Mouse (Mus musculus) limb, embryonic 13.5 days (tissue): ENCODE data around the gene Cyfip1. TPM values are rescaled to one million over a fixed set of nuclear protein-coding genes. Genes with fewer than 3 reads are reported as not detected.
A peak's percentile ranks its signal among the peaks of the same experiment; 100 is the strongest.

ENCODE experiments used
- ATAC-seq: fragments of 200-750 bp; cut with Nextera tagmentation; 2 replicates; pipeline ENCODE4 v1.8.0; 2017; ENCODE audit warnings: low read depth, moderate number of reproducible peaks, moderate TSS enrichment; ENCODE audit not compliant: low FRiP score
- H3K27ac ChIP-seq: fragments of 300-500 bp; sonication (generic); 2 replicates; pipeline ENCODE4 v1.5.1; 2015; ENCODE audit warnings: inconsistent platforms, mild to moderate bottlenecking, moderate library complexity
- H3K27me3 ChIP-seq: fragments of 300-500 bp; sonication (generic); 2 replicates; pipeline ENCODE4 v1.6.1; 2015; ENCODE audit warnings: mild to moderate bottlenecking, inconsistent platforms
- H3K36me3 ChIP-seq: fragments of 300-500 bp; sonication (generic); 2 replicates; pipeline ENCODE4 v1.6.1; 2015; ENCODE audit warnings: inconsistent platforms, mild to moderate bottlenecking, moderate library complexity
- H3K4me1 ChIP-seq: fragments of 300-500 bp; sonication (generic); 2 replicates; pipeline ENCODE4 v1.6.1; 2015; ENCODE audit warnings: inconsistent platforms
- H3K4me2 ChIP-seq: fragments of 300-500 bp; sonication (generic); replicated peaks from 2 replicates; pipeline ENCODE4 v1.6.1; 2015; ENCODE audit warnings: inconsistent platforms, mild to moderate bottlenecking, moderate library complexity
- H3K4me3 ChIP-seq: fragments of 300-500 bp; sonication (generic); 2 replicates; pipeline ENCODE4 v1.5.1; 2015; ENCODE audit warnings: moderate library complexity, mild to moderate bottlenecking, inconsistent platforms
- H3K9ac ChIP-seq: fragments of 300-500 bp; sonication (generic); 2 replicates; pipeline ENCODE4 v1.6.1; 2015; ENCODE audit warnings: mild to moderate bottlenecking, inconsistent platforms
- H3K9me3 ChIP-seq: fragments of 300-500 bp; sonication (generic); 2 replicates; pipeline ENCODE4 v1.6.1; 2016; ENCODE audit warnings: inconsistent platforms
- WGBS: fragments of 180-500 bp; shearing (Covaris S2); methylation state at CpG from one replicate; pipeline ENCODE4 v1.1.7; 2015; 5-methylcytosine and 5-hydroxymethylcytosine counted together
- polyA plus RNA-seq: library from polyadenylated mRNA; unstranded; fragments of >200 nt; fragmentation: Nextera tagmentation; extraction: Ambion mirVana; gene quantifications from 2 replicates; pipeline ENCODE4 v1.2.1, GENCODE M21; 2015

Gene Cyfip1
- polyA plus RNA-seq, 1 experiment from 2014 or later, result 127 TPM

DNA sequence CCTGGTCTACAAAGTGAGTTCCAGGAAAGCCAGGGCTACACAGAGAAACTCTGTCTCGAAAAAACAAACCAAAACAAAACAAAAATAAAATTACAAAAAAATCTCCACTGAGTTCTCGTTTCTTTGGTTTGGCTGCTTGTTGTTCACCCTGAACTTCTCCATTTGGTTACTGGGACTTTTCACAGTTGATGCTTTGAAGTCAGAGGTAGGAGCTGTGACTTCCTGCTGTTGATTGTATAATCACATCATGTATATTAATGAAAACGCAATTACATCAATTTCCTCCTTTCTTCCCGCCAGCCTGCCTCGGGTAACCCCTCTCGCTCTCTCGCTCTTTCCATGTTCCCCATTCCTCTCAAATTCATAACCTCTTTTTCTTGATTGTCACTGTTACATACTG lies 26.7 kb downstream of the Cyfip1 start:
- no peak overlapping the region for H3K4me3 ChIP-seq
- peaks cover 14% of the 10 kb centered on the region for H3K36me3 ChIP-seq
- 87% methylated on average over 7 of the region's 7 CpGs for WGBS
- no peak for ATAC-seq
- H3K27ac ChIP-seq, result no peak overlapping the region
- H3K4me1 ChIP-seq, result peaks cover 19% of the 10 kb centered on the region; the same call in 1 of the 2 replicates
- H3K4me2 ChIP-seq, result no peak overlapping the region
- H3K27me3 ChIP-seq, result no peaks in the 10 kb centered on the region
- H3K9me3 ChIP-seq, result no peaks in the 10 kb centered on the region
- no peak overlapping the region for H3K9ac ChIP-seq

GRCm38 (mm10) chr7:55869220-55869619 lies 27.7 kb downstream of the Cyfip1 start:
- H3K4me1 ChIP-seq, result peaks cover 19% of the 10 kb centered on the region; the same call in 1 of the 2 replicates
- no peak overlapping the region for H3K9ac ChIP-seq
- H3K27ac ChIP-seq, result no peak overlapping the region
- H3K9me3 ChIP-seq, result no peaks in the 10 kb centered on the region
- no peak overlapping the region for H3K4me2 ChIP-seq
- no peak; the same call in 1 of the 2 replicates for ATAC-seq
- H3K4me3 ChIP-seq, result no peak overlapping the region
- peaks cover 19% of the 10 kb centered on the region for H3K36me3 ChIP-seq
- WGBS, result 51% methylated on average over 3 of the region's 3 CpGs
- no peaks in the 10 kb centered on the region for H3K27me3 ChIP-seq

DNA sequence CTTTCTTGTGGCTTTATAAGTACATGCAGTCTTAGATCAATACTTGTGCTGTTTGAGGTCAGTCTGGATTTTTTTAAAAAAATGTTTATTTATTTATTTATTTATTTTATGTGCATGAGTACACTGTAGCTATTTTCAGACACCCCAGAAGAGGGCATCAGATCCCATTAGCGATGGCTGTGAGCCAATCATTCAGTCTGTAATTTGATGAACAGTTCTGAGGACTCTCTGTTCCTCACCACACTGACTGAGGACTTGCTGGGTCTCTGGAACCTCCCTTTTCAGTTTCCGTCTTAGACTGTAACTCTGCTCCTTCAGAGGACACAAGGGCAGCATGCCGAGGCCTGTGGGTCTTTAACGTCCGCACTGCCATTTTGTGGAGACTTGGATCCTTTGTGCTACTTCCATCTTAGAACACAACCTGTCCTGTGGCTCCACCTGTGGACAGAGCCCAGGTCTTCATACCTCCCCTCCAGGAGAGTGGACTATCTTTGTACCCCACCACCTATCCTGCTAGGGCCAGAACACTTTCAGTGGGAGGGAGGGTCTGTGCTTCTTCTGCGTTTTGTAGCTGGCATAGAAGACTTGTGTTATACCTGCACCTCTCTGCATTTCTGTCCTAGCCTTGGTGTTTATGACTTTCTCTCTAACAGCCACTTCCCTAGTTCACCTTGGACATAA lies 28.9 kb downstream of the Cyfip1 start:
- 83% methylated on average over 6 of the region's 6 CpGs for WGBS
- Histone ChIP-seq H3K36me3 (peaks cover 31% of the 10 kb centered on the region), H3K9me3 (no peaks in the 10 kb centered on the region), H3K4me3 (no peak overlapping the region), H3K4me2 (no peak overlapping the region), H3K4me1 (peaks cover 19% of the 10 kb centered on the region; the same call in 1 of the 2 replicates), H3K9ac (no peak overlapping the region), H3K27ac (no peak overlapping the region), H3K27me3 (no peaks in the 10 kb centered on the region)
- no peak for ATAC-seq

- no peaks in the 10 kb centered on the region for H3K9me3 ChIP-seq
- peaks cover 19% of the 10 kb centered on the region; the same call in 1 of the 2 replicates for H3K4me1 ChIP-seq
- H3K36me3 ChIP-seq, result peaks cover 41% of the 10 kb centered on the region
- H3K27me3 ChIP-seq, result no peaks in the 10 kb centered on the region
- H3K9ac ChIP-seq, result no peak overlapping the region
- no peak overlapping the region for H3K27ac ChIP-seq
- no peak overlapping the region for H3K4me2 ChIP-seq
- WGBS, result 88% methylated on average over 5 of the region's 5 CpGs
- no peak overlapping the region for H3K4me3 ChIP-seq
- no peak for ATAC-seq
These were observed 29.9 kb downstream of the Cyfip1 start for GRCm38 (mm10) chr7:55871476-55871875.

DNA sequence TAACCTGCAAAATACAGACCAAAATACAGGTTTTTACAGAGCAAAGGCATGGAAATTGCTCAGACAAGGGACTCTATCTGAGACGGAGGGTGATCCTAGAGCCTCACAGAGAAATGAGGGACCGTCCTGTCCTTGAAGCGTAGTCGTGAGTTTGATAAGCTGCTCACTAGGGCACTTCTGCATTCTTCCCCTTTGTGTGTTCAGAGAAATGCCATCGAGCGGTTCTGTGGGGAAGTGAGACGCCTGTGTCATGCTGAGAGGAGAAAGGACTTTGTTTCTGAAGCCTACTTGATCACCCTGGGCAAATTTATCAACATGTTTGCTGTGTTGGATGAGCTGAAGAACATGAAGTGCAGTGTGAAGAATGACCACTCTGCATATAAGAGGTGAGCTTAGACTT lies 33.2 kb downstream of the Cyfip1 start:
- H3K4me3 ChIP-seq, result no peak overlapping the region
- no peak for ATAC-seq
- H3K4me1 ChIP-seq, result peaks cover 5% of the 10 kb centered on the region; the same call in 1 of the 2 replicates
- H3K9ac ChIP-seq, result no peak overlapping the region
- H3K9me3 ChIP-seq, result no peaks in the 10 kb centered on the region
- no peaks in the 10 kb centered on the region for H3K27me3 ChIP-seq
- no peak overlapping the region for H3K27ac ChIP-seq
- WGBS, result 95% methylated on average over 7 of the region's 7 CpGs
- no peak overlapping the region for H3K4me2 ChIP-seq
- peaks cover 72% of the 10 kb centered on the region for H3K36me3 ChIP-seq

- H3K4me2 ChIP-seq, result no peak overlapping the region
- H3K9me3 ChIP-seq, result no peaks in the 10 kb centered on the region
- H3K4me1 ChIP-seq, result no peaks in the 10 kb centered on the region
- 90% methylated on average over 10 of the region's 10 CpGs for WGBS
- H3K36me3 ChIP-seq, result peaks cover 95% of the 10 kb centered on the region
- H3K27ac ChIP-seq, result no peak overlapping the region
- no peaks in the 10 kb centered on the region for H3K27me3 ChIP-seq
- no peak overlapping the region for H3K4me3 ChIP-seq
- ATAC-seq, result no peak
- no peak overlapping the region for H3K9ac ChIP-seq
These were observed 36.2 kb downstream of the Cyfip1 start for GRCm38 (mm10) chr7:55877721-55878120.

DNA sequence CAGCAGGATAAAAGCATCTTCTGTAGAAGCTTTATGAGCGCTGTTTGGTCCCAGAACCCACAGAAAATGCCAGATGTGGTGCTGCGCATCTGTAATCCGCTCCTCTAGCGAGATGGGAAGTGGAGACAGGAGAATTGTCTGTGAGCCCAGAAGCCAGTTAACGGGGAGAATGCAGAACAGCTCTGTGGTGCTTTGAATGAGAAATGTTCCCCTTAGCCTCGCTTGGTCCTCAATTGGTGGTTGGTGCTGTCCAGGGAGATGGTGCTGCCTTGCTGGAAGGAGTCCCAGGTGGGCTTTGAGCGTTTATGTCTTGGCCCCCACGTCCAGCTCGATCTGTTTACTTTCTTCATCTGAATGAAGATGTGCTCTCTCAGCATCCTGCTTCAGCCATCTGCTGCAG lies 39.3 kb downstream of the Cyfip1 start:
- Histone ChIP-seq H3K4me2 (no peak overlapping the region), H3K4me1 (no peaks in the 10 kb centered on the region), H3K4me3 (no peak overlapping the region), H3K9me3 (no peaks in the 10 kb centered on the region), H3K36me3 (peaks cover 85% of the 10 kb centered on the region), H3K27me3 (no peaks in the 10 kb centered on the region), H3K27ac (no peak overlapping the region), H3K9ac (no peak overlapping the region)
- ATAC-seq, result no peak
- whole genome bisulfite sequencing, result 88% methylated on average over 9 of the region's 9 CpGs

GRCm38 (mm10) chr7:55888603-55889002 lies 47.1 kb downstream of the Cyfip1 start:
- no peak overlapping the region for H3K4me2 ChIP-seq
- no peak overlapping the region for H3K27ac ChIP-seq
- 90% methylated on average over 4 of the region's 4 CpGs for WGBS
- no peak for ATAC-seq
- H3K9me3 ChIP-seq, result no peaks in the 10 kb centered on the region
- H3K27me3 ChIP-seq, result no peaks in the 10 kb centered on the region
- peaks cover 78% of the 10 kb centered on the region for H3K36me3 ChIP-seq
- H3K4me3 ChIP-seq, result no peak overlapping the region
- H3K4me1 ChIP-seq, result 0 out of 2 replicates have a peak, but pooled peaks cover 6% of the 10 kb centered on the region
- H3K9ac ChIP-seq, result no peak overlapping the region

DNA sequence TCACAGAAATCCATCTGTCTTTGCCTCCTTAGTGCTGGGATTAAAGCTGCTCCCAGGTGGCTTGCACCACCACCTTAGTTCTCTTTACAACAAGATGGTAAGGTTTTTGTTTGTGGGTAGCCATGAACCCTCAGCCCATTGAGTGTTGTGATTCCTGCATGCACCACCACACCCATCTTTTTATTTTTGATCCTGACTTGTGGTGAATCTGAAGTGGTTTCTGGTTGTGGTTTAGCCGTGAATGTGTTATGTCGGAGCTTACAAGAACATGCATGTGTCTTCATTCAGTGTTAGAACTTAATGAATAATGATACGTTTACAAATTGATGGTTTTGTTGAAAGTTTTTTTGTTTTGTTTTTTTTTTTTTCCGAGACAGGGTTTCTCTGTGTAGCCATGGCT lies 48.5 kb downstream of the Cyfip1 start:
- Histone ChIP-seq H3K9me3 (no peaks in the 10 kb centered on the region), H3K4me2 (no peak overlapping the region), H3K4me3 (no peak overlapping the region), H3K4me1 (0 out of 2 replicates have a peak, but pooled peaks cover 6% of the 10 kb centered on the region), H3K36me3 (peaks cover 73% of the 10 kb centered on the region), H3K27ac (no peak overlapping the region), H3K9ac (no peak overlapping the region), H3K27me3 (no peaks in the 10 kb centered on the region)
- 88% methylated on average over 4 of the region's 4 CpGs for WGBS
- no peak for ATAC-seq

DNA sequence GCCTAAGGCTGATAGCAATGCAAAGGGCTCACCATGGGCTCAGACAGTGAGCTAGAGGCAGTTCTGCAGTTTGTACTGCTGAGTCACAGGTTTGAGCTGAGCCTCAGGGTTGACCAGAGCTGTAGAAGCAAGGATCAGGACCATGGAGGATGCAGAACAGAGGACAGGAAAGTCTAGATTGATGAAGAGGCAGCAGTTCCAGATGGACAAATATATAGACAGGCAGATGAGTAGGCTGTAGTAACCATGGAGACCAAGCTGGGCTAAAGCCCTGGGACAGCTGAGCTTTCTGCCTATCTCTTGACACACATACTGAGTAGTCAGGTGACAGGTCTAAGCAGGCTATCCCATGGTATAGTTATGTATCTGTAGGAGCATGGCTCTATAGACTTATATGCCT lies 49.2 kb downstream of the Cyfip1 start:
- H3K27ac ChIP-seq, result no peak overlapping the region
- H3K4me3 ChIP-seq, result no peak overlapping the region
- no peak; the same call in 1 of the 2 replicates for ATAC-seq
- H3K9ac ChIP-seq, result no peak overlapping the region
- no peaks in the 10 kb centered on the region for H3K27me3 ChIP-seq
- H3K36me3 ChIP-seq, result peaks cover 70% of the 10 kb centered on the region
- no peak overlapping the region for H3K4me2 ChIP-seq
- H3K9me3 ChIP-seq, result no peaks in the 10 kb centered on the region
- H3K4me1 ChIP-seq, result 0 out of 2 replicates have a peak, but pooled peaks cover 6% of the 10 kb centered on the region

- no peaks in the 10 kb centered on the region for H3K27me3 ChIP-seq
- 0 out of 2 replicates have a peak, but pooled peaks cover 6% of the 10 kb centered on the region for H3K4me1 ChIP-seq
- no peak overlapping the region for H3K4me3 ChIP-seq
- ATAC-seq, result no peak
- H3K9ac ChIP-seq, result 0 out of 2 replicates have a peak overlapping the region, but pooled peaks have one; percentile 4
- WGBS, result 87% methylated on average over 11 of the region's 11 CpGs
- no peaks in the 10 kb centered on the region for H3K9me3 ChIP-seq
- no peak overlapping the region for H3K4me2 ChIP-seq
- H3K36me3 ChIP-seq, result peaks cover 74% of the 10 kb centered on the region
- H3K27ac ChIP-seq, result no peak overlapping the region
These were observed 50.3 kb downstream of the Cyfip1 start for GRCm38 (mm10) chr7:55891797-55892196.

DNA sequence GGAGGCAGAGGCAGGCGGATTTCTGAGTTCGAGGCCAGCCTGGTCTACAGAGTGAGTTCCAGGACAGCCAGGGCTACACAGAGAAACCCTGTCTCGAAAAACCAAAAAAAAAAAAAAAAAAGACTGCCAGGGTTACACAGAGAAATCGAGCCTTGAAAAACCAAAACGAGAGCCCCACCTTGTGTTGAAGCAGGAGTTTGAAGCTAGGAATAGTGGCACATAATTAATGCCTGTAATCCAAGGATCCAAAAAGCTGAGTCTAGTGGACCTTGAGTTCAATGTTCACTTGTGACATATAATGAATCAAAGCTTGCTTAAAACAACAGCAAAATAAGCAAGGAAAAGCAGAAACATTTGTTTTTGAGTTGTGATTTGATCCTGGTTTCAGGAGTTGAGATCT lies 62.2 kb downstream of the Cyfip1 start:
- Histone ChIP-seq H3K36me3 (peaks cover 85% of the 10 kb centered on the region), H3K4me2 (no peak overlapping the region), H3K27ac (no peak overlapping the region), H3K4me3 (no peak overlapping the region), H3K9me3 (no peaks in the 10 kb centered on the region), H3K4me1 (no peaks in the 10 kb centered on the region), H3K27me3 (no peaks in the 10 kb centered on the region), H3K9ac (no peak overlapping the region)
- no peak for ATAC-seq
- 82% methylated on average over 5 of the region's 5 CpGs for WGBS

DNA sequence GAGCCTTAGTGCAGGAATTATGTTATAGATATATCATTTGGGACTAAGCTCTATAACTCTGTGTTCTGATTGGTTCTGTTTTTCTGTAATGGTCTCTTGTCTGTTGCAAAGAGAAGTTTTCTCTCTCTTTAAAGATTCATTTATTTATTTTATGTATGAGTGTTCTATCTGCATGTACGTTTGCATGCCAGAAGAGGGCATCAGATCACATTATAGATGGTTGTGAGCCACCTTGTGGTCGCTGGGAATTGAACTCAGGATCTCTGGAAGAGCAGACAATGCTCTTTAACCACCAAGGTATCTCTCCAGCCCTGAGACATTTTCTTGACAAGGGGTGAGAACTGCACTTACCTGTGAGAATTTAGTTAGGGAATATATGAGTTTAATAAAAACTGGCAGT lies 63.9 kb downstream of the Cyfip1 start:
- no peaks in the 10 kb centered on the region for H3K9me3 ChIP-seq
- peaks cover 83% of the 10 kb centered on the region for H3K36me3 ChIP-seq
- WGBS, result 78% methylated on average over 2 of the region's 2 CpGs
- no peaks in the 10 kb centered on the region for H3K4me1 ChIP-seq
- H3K4me3 ChIP-seq, result no peak overlapping the region
- no peak overlapping the region for H3K4me2 ChIP-seq
- H3K9ac ChIP-seq, result no peak overlapping the region
- ATAC-seq, result no peak
- H3K27ac ChIP-seq, result no peak overlapping the region
- H3K27me3 ChIP-seq, result no peaks in the 10 kb centered on the region
